Mouse (Mus musculus): ENCODE results near the gene Caskin1.
A peak's percentile ranks its signal among the peaks of the same experiment; 100 is the strongest.

Gene Caskin1

DNA sequence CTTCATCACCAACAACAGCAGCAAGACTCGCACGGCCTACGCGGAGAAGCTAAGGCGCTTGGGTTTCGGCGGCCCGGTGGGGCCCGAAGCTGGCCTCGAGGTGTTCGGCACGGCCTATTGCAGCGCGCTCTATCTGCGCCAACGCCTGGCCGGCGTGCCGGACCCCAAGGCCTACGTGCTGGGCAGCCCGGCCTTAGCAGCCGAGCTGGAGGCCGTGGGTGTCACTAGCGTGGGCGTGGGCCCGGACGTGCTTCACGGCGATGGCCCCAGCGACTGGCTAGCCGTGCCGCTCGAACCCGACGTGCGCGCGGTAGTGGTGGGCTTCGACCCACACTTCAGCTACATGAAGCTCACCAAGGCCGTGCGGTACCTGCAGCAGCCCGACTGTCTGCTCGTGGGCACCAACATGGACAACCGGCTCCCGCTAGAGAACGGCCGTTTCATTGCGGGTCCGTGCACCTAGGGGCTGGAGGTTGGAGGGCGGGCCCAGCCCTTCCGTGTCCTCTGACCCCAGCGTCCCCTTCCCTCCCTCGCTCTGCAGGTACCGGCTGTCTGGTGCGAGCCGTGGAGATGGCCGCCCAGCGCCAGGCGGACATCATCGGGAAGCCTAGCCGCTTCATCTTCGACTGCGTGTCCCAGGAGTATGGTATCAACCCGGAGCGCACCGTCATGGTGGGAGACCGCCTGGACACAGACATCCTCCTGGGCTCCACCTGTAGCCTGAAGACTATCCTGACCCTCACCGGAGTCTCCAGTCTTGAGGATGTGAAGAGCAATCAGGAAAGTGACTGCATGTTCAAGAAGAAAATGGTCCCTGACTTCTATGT, 17.5 kb upstream of the Caskin1 start:
- no peak for DNase-seq (ENCODE audit: low read depth, low spot score)

- no peak for DNase-seq (ENCODE audit: low read depth, low spot score)
These were observed 15.9 kb upstream of the Caskin1 start for GRCm38 (mm10) chr17:24472512-24472911.

DNA sequence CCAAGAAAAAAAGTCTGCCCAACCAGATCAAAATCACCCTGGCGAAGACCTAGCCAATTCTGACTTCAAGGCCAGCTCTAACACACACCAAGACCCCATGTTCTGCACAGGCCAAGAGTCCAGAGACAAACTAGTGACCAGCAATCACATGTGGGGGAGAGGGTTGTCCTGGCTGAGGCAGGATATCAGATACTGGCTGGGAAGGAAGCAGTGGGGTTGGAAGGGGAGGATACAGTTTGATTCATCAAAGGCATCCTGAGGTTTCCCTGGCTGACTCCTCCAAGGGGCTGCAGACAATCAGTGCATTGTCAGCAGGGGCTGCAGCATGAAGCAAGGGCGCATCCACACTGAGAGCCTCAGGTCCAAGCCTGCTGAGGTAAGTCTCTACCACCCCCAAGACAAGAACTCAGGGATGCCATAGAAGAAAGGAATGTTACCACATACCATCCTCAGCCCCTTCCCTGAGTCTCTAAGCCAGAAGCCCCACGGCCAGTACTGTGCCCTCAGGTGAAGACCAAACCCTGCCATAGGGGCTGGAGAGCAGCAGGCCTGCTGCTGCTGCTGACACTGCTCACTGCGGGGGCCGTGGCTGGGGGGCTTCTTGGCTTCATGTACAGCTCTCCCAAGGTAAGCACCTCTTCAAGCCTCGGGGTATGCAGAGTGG, 14.7 kb upstream of the Caskin1 start, which contains the start of gene Bricd5:
Gene Bricd5 (plus strand): TSS at position 273 of the 664 bp plus-strand sequence.
- DNase-seq (ENCODE audit: low read depth, low spot score) = no peak

DNA sequence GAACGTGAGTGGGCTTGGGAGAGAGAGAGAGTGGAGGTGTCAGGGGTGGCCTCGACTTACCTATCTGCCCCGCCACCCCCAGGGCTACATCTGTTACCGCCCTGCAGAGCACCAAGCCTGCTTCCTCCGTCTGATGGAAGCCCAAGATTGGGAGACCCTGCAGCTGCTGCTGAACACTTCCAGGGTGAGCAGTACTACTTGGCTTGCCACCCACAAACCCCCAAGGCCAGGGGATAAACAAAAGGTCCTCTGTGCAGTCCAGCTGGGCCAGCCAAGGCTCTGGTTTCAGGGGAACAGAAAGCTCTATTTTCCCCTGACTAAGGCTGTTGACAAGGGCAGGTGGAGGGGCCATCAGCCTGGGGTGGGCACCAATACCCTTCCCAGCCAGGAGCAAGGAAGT, 13.8 kb upstream of the Caskin1 start:
- no peak for DNase-seq (ENCODE audit: low read depth, low spot score)

GRCm38 (mm10) chr17:24475586-24475985, 12.8 kb upstream of the Caskin1 start:
- no peak for DNase-seq (ENCODE audit: low read depth, low spot score)

GRCm38 (mm10) chr17:24476022-24476776, 12.2 kb upstream of the Caskin1 start:
- DNase-seq (ENCODE audit: low read depth, low spot score) = no peak

DNA sequence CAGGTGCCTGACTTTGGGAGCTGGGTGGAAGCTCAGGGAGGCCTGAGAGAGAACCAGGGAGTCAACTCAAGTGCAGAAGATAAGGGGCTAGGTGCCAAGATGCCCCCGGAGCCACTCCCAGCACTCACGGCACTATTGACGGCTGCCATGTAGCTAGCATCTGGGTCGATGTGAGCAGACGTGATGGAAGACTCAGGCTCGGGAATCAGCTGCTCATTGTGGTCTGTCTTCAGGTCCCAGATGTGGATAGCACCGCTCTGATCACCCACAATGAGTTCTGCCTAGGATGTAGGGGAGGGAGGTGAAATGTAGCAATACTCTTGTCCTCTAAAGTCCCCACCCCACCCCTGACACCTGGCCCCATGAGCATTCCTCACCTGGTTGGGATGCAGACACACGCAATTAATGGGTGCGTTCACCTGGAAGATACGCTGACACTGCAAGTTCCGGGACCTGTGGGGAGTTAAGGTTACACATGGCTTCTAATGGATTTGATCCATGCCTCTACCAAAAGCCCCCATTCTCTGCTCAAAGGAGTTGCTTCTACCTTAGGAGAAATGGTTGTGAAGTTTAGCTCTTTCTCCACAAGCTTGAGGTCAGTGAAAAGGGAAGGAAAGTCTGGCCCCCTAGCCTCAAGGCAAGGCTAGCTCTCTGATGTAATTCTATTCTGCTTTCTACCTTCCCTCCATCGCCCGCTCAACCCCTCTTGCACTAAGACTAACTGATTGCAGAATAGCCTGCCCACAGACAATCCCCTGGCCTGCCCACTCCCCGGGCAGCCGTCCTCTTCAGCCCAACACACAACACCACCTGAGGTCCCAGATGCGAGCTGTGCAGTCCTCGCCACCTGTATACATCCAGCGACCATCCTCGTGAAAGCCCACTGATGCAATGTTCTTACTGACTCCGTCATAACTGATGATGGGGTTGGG, 11.1 kb upstream of the Caskin1 start:
- DNase-seq (ENCODE audit: low read depth, low spot score) = no peak

GRCm38 (mm10) chr17:24477985-24478600, 10.3 kb upstream of the Caskin1 start:
- DNase-seq (ENCODE audit: low read depth, low spot score) = no peak

- DNase-seq (ENCODE audit: low read depth, low spot score) = peak; percentile 93
These were observed 9.6 kb upstream of the Caskin1 start, which contains the start of gene Mlst8 for GRCm38 (mm10) chr17:24478663-24479380. Gene Mlst8 (minus strand): TSS chr17:24479078.

GRCm38 (mm10) chr17:24479431-24479830, 9.0 kb upstream of the Caskin1 start:
- no peak for DNase-seq (ENCODE audit: low read depth, low spot score)

DNA sequence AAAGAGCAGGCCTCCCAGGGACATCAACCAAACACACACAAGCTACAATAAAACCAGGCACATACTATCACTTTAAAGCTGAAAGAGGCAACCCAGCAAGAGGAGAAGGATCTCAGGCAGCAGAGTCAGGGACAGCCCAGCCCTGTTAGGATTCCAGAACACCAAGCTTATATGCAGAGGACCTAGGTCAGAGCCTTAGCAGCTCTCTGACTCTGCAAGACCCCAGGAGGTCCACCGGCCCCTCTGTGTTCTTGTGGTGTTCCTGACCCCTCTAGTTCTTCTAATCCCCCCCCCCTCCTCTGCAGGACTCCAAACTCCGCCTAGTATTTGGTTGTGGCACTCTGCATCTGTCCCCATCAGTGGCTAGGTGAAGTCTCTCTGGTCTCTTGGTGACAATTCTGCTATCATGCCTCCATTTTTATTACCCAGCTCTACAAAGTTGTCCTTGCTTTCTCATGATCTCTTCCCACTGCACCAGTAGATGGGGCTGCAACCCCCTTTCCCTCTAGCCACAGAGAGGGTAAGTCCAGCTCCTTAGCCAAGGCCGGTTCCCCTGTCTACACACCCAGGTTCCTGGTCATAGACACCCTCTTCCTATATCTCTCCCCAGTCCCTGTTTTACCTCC, 8.1 kb upstream of the Caskin1 start:
- no peak for DNase-seq (ENCODE audit: low read depth, low spot score)

DNA sequence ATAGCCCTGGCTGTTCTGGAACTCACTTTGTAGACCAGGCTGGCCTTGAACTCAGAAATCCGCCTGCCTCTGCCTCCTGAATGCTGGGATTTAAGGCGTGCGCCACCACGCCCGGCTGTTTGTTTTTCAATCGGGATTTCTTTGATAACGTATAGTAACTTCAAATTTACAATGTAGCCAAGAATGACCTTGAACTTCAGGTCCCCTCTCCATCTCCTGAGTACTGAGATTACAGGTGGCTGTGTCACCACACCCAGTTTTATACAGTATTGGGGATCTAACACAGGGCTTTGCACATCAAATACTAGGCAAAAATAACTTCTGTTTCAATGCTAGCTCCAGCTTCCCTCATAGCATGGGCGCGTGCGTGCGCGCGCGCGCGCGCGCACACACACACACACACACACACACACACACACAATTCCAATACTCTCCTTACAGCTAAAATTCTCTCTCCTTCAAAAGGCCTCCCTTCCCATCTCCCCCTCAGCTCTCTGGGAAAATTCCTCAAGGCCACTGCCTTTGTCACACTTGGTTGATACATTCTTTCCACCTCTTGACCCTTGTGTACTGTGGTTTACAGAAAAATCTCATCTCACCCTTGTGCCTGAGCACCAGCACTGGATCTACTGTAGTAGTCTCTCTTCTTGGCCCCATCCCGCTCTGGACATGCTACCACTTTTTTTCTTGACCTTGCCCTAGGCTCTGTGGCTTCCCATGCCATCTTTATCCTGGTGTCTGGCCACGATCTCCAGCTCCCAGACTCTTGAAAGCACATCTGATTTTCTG, 7.2 kb upstream of the Caskin1 start:
- no peak for DNase-seq (ENCODE audit: low read depth, low spot score)

- no peak for DNase-seq (ENCODE audit: low read depth, low spot score)
These were observed 4.9 kb upstream of the Caskin1 start for GRCm38 (mm10) chr17:24483495-24483894.

DNA sequence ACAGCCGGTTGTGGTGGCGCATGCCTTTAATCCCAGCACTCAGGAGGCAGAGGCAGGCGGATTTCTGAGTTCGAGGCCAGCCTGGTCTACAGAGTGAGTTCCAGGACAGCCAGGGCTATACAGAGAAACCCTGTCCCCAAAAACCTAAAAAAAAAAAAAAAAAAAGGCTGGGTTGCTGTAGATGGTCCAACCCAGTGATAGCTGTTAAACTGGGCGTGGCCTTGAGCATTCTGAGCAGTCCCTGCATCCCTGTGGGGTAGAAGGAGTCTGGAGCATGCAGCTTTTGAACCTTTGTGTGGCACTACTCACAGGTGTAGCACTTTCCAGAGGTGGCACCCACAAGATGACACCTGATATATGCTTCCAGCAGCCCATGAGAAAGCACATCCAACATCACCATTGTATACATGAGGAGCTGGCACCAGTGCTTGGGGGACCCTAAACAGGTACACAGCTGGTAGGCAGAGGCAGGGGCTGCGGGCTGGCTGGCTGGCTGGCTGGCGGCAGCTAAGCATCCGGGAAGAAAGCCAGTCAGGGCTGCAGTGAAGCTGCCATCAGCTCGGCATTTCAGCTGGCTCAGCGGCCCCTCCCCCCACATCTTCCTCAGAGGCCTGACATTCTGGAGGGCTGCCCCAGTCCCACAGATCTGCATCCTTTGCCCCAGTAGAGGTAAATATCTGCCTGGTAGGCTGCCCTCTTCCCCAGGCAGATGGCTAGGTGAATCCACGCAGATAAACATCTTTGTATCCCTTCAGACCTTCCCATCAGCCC, 3.1 kb upstream of the Caskin1 start:
- no peak for DNase-seq (ENCODE audit: low read depth, low spot score)

GRCm38 (mm10) chr17:24488662-24489264, 362 bp downstream of the Caskin1 start:
- no peak for DNase-seq (ENCODE audit: low read depth, low spot score)

- DNase-seq (ENCODE audit: low read depth, low spot score) = no peak
These were observed 1.0 kb downstream of the Caskin1 start for GRCm38 (mm10) chr17:24489265-24490030.

GRCm38 (mm10) chr17:24490399-24490798, 2.0 kb downstream of the Caskin1 start:
- no peak for DNase-seq (ENCODE audit: low read depth, low spot score)
